Mouse (Mus musculus): Measurements from ENCODE around the gene Atp6v0a1. TPM values are rescaled to one million over a fixed set of nuclear protein-coding genes. Genes with fewer than 3 reads are reported as not detected.

Gene Atp6v0a1
- polyA plus RNA-seq, 1 experiment: 294 TPM

DNA sequence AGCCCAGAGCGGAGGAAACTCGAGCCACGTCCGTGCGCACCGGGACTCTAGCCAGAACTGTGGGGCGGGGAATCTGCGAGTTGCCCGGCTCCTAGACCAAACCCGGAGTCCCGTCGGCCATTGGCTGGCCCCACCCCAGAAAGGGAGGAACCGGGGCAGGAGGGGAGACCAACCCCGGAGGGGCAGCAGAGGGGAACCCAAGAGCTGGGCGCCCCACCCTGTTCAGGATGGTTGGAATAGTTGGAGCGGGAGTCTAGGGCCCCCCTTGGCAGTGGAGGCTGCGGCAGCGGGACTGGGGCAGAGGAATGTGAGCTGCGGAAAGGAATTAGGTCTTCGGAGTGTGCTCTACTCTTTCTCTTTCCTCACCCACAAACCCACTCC is 38.7 kb upstream of the Atp6v0a1 start, which contains the start of gene Cavin1:
TSS of gene Cavin1 (minus strand) at position 331 of the 381 bp plus-strand sequence.
- no peaks in the 10 kb centered on the region; the same call in 1 of the 2 replicates for H3K4me1 ChIP-seq (ENCODE audit: control insufficient read depth, insufficient read depth, low read length)
- no peak within 1 kb of the TSS for H3K27ac ChIP-seq (ENCODE audit: insufficient read depth, low read length)
- DNase-seq: peak; percentile 57 to 62
- H3K4me3 ChIP-seq (replicated peaks; ENCODE audit: insufficient read depth, low read depth, low read length): peak within 1 kb of the TSS; percentile 50
- peak; percentile 19; the same call in 1 of the 2 replicates for TF ChIP-seq POLR2A (IDR thresholded peaks at IDR 0.05; ENCODE audit: borderline replicate concordance, insufficient read depth, low read length)
- no peak for TF ChIP-seq CTCF (IDR thresholded peaks at IDR 0.05; ENCODE audit: borderline replicate concordance, insufficient read depth, low read depth, low read length)
- 7% methylated on average over 20 of the region's 20 CpGs for WGBS
- no peaks in the 10 kb centered on the region; the same call in 1 of the 2 replicates for H3K27me3 ChIP-seq (ENCODE audit: control insufficient read depth, insufficient read depth, low read length)

DNA sequence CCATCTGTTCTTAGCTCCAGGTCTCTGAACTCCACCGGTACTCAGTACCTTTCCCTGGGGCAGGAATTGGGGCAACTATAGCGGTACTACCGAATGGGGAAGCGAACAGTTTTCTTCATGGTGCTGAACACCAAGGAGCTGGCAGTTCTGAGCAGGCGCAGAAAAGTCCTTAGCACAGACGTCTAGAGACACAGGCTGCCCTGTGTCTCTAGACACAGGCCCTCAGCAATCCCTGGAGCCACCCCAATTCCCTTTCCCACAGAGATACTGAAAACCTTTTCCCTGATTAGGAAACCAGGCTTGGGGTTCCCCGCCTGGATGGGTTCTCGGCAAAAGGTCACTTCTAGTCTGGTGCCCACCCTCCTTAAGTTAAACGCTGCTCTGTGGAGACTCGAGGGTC is 37.8 kb upstream of the Atp6v0a1 start:
- no peak overlapping the region for H3K27ac ChIP-seq (ENCODE audit: insufficient read depth, low read length)
- TF ChIP-seq POLR2A (IDR thresholded peaks at IDR 0.05; ENCODE audit: borderline replicate concordance, insufficient read depth, low read length) (no peak), CTCF (IDR thresholded peaks at IDR 0.05; ENCODE audit: borderline replicate concordance, insufficient read depth, low read depth, low read length) (no peak)
- no peaks in the 10 kb centered on the region; the same call in 1 of the 2 replicates for H3K4me1 ChIP-seq (ENCODE audit: control insufficient read depth, insufficient read depth, low read length)
- no peaks in the 10 kb centered on the region; the same call in 1 of the 2 replicates for H3K27me3 ChIP-seq (ENCODE audit: control insufficient read depth, insufficient read depth, low read length)
- no peak for DNase-seq
- WGBS: 80% methylated on average over 10 of the region's 10 CpGs
- H3K4me3 ChIP-seq (replicated peaks; ENCODE audit: insufficient read depth, low read depth, low read length): no peak overlapping the region

DNA sequence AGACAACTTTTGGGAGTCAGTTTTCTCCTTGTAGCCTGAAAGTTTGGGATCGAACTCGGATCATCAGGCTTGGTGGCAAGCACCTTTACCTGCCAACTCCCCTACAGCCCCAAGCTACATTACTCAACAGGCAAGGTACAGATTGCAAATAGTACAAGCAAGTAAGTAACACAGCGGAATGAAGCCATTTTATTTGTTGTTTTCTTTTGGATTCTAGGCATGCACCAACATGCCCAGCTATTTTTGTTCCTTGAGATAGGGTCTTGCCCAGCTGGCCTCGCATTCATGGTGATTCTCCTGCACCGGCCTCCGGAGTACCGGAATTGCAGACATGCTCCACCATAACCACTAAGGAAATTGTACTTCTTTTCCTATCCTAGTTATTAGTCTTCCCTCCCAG is 36.0 kb upstream of the Atp6v0a1 start:
- H3K27ac ChIP-seq (ENCODE audit: insufficient read depth, low read length): no peak overlapping the region
- TF ChIP-seq CTCF (IDR thresholded peaks at IDR 0.05; ENCODE audit: borderline replicate concordance, insufficient read depth, low read depth, low read length): no peak
- no peak for TF ChIP-seq POLR2A (IDR thresholded peaks at IDR 0.05; ENCODE audit: borderline replicate concordance, insufficient read depth, low read length)
- no peak for DNase-seq
- H3K4me1 ChIP-seq (ENCODE audit: control insufficient read depth, insufficient read depth, low read length): no peaks in the 10 kb centered on the region; the same call in 1 of the 2 replicates
- WGBS: 93% methylated on average over 7 of the region's 7 CpGs
- no peaks in the 10 kb centered on the region; the same call in 1 of the 2 replicates for H3K27me3 ChIP-seq (ENCODE audit: control insufficient read depth, insufficient read depth, low read length)
- H3K4me3 ChIP-seq (replicated peaks; ENCODE audit: insufficient read depth, low read depth, low read length): no peak overlapping the region

DNA sequence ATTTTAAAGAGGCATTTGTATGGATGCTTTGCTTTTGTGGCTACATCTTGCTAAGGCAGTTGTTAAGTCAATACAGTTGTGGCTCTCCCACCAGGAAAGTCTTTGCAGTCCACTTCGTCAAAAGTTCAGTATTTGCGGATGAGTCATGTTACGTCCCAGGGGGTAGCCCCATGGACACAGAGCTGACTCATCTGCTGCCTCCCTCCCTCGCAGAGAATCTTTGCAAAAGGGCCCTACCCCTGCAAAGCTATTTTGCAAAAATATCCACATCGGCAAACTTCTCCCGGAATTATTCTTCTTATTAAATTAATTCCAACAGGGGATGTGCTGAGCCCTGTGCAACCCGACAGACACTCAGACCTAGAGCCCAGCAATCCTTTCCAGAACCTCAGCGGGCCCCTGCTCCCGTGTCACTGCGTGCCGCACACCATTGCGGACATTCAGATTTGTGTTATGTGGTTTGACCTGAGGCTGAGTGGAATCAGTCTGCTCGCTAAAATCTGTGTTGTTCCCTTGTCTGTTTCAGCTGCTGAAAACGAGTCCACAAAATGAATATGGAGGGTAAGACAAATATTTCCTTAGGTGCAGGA is 34.8 kb upstream of the Atp6v0a1 start:
- Histone ChIP-seq H3K27me3 (ENCODE audit: control insufficient read depth, insufficient read depth, low read length) (no peaks in the 10 kb centered on the region; the same call in 1 of the 2 replicates), H3K27ac (ENCODE audit: insufficient read depth, low read length) (no peak overlapping the region), H3K4me1 (ENCODE audit: control insufficient read depth, insufficient read depth, low read length) (no peaks in the 10 kb centered on the region), H3K4me3 (replicated peaks; ENCODE audit: insufficient read depth, low read depth, low read length) (no peak overlapping the region)
- DNase-seq: no peak
- TF ChIP-seq CTCF (IDR thresholded peaks at IDR 0.05; ENCODE audit: borderline replicate concordance, insufficient read depth, low read depth, low read length): no peak
- TF ChIP-seq POLR2A (IDR thresholded peaks at IDR 0.05; ENCODE audit: borderline replicate concordance, insufficient read depth, low read length): no peak
- 74% methylated on average over 14 of the region's 14 CpGs for WGBS

DNA sequence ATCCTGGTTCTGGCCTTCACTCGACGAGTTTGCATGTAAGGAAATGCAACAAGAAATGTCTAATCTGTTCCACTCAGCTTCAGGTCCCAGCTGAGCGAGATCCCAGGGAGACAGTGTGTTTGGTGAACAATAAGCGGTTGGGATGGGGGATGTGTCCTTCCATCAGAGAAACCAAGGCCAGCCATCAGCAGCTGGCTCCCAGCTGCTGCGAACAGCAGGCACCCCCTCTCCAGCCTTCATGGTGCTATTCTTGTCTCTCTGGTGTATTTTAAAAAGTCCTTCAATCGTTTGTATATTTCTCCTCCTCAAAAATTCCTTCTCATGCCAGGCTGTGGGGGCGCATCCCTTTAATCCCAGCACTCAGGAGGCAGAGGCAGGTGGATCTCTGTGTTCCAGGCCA is 34.0 kb upstream of the Atp6v0a1 start:
- Histone ChIP-seq H3K27ac (ENCODE audit: insufficient read depth, low read length) (no peak overlapping the region), H3K4me1 (ENCODE audit: control insufficient read depth, insufficient read depth, low read length) (no peaks in the 10 kb centered on the region), H3K4me3 (replicated peaks; ENCODE audit: insufficient read depth, low read depth, low read length) (no peak overlapping the region), H3K27me3 (ENCODE audit: control insufficient read depth, insufficient read depth, low read length) (no peaks in the 10 kb centered on the region)
- WGBS: 54% methylated on average over 7 of the region's 7 CpGs
- TF ChIP-seq POLR2A (IDR thresholded peaks at IDR 0.05; ENCODE audit: borderline replicate concordance, insufficient read depth, low read length) (no peak), CTCF (IDR thresholded peaks at IDR 0.05; ENCODE audit: borderline replicate concordance, insufficient read depth, low read depth, low read length) (no peak)
- DNase-seq: no peak

DNA sequence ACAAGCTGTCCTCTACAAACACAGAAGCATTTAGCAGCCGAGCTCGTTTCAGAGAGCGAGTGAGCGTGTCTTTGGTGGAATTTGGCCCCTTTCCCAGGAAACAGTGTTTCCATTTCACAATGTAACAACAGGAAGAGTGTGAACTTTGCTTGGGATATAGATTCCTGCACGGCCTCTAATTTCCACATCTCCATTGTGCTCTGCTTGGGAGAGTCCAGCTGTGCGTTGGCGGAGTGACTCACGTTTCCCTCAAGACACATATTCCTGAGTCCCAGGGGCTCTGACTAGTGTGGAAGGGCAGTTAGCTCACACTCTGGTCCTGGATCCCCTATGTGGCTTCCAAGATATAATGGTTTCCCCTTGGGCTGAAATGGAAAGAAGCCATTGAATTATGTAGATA is 29.4 kb upstream of the Atp6v0a1 start:
- H3K27ac ChIP-seq (ENCODE audit: insufficient read depth, low read length): no peak overlapping the region
- H3K27me3 ChIP-seq (ENCODE audit: control insufficient read depth, insufficient read depth, low read length): no peaks in the 10 kb centered on the region
- WGBS: 42% methylated on average over 8 of the region's 8 CpGs
- peaks cover 3% of the 10 kb centered on the region; the same call in 1 of the 2 replicates for H3K4me1 ChIP-seq (ENCODE audit: control insufficient read depth, insufficient read depth, low read length)
- TF ChIP-seq CTCF (IDR thresholded peaks at IDR 0.05; ENCODE audit: borderline replicate concordance, insufficient read depth, low read depth, low read length) (no peak), POLR2A (IDR thresholded peaks at IDR 0.05; ENCODE audit: borderline replicate concordance, insufficient read depth, low read length) (no peak)
- no peak for DNase-seq
- no peak overlapping the region for H3K4me3 ChIP-seq (replicated peaks; ENCODE audit: insufficient read depth, low read depth, low read length)

DNA sequence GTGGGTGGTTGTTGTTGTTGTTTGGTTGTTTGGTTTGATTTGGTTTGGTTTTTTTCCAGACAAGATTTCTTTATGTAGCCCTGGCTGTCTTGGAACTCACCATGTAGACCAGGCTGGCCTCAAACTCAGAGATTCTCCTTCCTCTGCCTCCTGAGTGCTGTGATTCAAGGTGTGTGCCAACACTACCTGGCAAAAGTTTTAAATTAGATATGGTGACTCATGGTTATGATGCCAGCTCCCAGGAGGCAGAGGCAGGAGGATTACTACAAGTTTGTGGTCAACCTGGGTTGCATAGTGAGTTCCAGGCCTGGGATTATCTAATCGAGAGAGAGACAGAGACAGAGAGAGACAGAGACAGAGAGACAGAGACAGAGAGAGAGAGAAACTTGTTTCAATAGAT is 28.8 kb upstream of the Atp6v0a1 start:
- no peak for DNase-seq
- H3K4me3 ChIP-seq (replicated peaks; ENCODE audit: insufficient read depth, low read depth, low read length): no peak overlapping the region
- no peak overlapping the region for H3K27ac ChIP-seq (ENCODE audit: insufficient read depth, low read length)
- 76% methylated on average over 1 of the region's 1 CpGs for WGBS
- peaks cover 3% of the 10 kb centered on the region; the same call in 1 of the 2 replicates for H3K4me1 ChIP-seq (ENCODE audit: control insufficient read depth, insufficient read depth, low read length)
- H3K27me3 ChIP-seq (ENCODE audit: control insufficient read depth, insufficient read depth, low read length): no peaks in the 10 kb centered on the region
- TF ChIP-seq POLR2A (IDR thresholded peaks at IDR 0.05; ENCODE audit: borderline replicate concordance, insufficient read depth, low read length) (no peak), CTCF (IDR thresholded peaks at IDR 0.05; ENCODE audit: borderline replicate concordance, insufficient read depth, low read depth, low read length) (no peak)

DNA sequence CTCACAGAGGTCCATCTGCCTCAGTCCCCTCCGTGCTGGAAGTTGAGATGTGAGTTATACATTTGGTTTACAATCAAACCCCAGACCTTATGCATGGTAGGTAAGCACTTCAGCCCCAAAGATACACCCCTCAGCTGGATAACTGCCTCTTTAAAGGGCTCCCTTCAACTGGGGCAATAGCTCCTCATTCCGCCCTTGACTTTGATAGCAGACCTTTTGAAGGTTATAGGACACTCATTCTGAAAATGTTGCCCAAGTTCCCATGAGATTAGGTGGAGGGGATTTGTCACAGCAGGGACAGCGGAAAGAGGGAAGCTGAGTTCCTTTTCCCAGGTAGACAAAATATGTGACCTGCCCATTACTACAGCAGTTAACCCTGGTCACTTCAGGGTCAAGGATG is 28.0 kb upstream of the Atp6v0a1 start:
- no peak for DNase-seq
- 82% methylated on average over 3 of the region's 3 CpGs for WGBS
- Histone ChIP-seq H3K4me1 (ENCODE audit: control insufficient read depth, insufficient read depth, low read length) (peaks cover 3% of the 10 kb centered on the region; the same call in 1 of the 2 replicates), H3K4me3 (replicated peaks; ENCODE audit: insufficient read depth, low read depth, low read length) (no peak overlapping the region), H3K27me3 (ENCODE audit: control insufficient read depth, insufficient read depth, low read length) (no peaks in the 10 kb centered on the region), H3K27ac (ENCODE audit: insufficient read depth, low read length) (no peak overlapping the region)
- TF ChIP-seq POLR2A (IDR thresholded peaks at IDR 0.05; ENCODE audit: borderline replicate concordance, insufficient read depth, low read length) (no peak), CTCF (IDR thresholded peaks at IDR 0.05; ENCODE audit: borderline replicate concordance, insufficient read depth, low read depth, low read length) (no peak)
